Mouse (Mus musculus): ENCODE measurements around the gene Ptcd1.
"Not testable (repeated sequence)": the region's sequence is repeated elsewhere in the genome, so short reads cannot be mapped to it uniquely, and the experiment has no call there.

The Ptcd1 gene

GRCm38 (mm10) chr5:145138836-145139235, 28.1 kb downstream of the Ptcd1 start:
- H3K27me3 ChIP-seq (ENCODE audit: control insufficient read depth, insufficient read depth, low read length, poor library complexity, severe bottlenecking), result no peaks in the 10 kb centered on the region
- no peak for DNase-seq (ENCODE audit: low read depth, low spot score)
- peaks cover 5% of the 10 kb centered on the region for H3K36me3 ChIP-seq (ENCODE audit: control insufficient read depth, insufficient read depth, low read length, poor library complexity, severe bottlenecking)

GRCm38 (mm10) chr5:145133275-145133674, 33.6 kb downstream of the Ptcd1 start:
- not testable (repeated sequence) for DNase-seq (ENCODE audit: low read depth, low spot score); H3K27me3 ChIP-seq (ENCODE audit: control insufficient read depth, insufficient read depth, low read length, poor library complexity, severe bottlenecking)
- peaks cover 16% of the 10 kb centered on the region for H3K36me3 ChIP-seq (ENCODE audit: control insufficient read depth, insufficient read depth, low read length, poor library complexity, severe bottlenecking)

GRCm38 (mm10) chr5:145130995-145131394, 35.9 kb downstream of the Ptcd1 start:
- no peak for DNase-seq (ENCODE audit: low read depth, low spot score)
- no peaks in the 10 kb centered on the region for H3K27me3 ChIP-seq (ENCODE audit: control insufficient read depth, insufficient read depth, low read length, poor library complexity, severe bottlenecking)
- H3K36me3 ChIP-seq (ENCODE audit: control insufficient read depth, insufficient read depth, low read length, poor library complexity, severe bottlenecking), result peaks cover 26% of the 10 kb centered on the region

- DNase-seq (ENCODE audit: low read depth, low spot score), result no peak
- Histone ChIP-seq H3K27me3 (ENCODE audit: control insufficient read depth, insufficient read depth, low read length, poor library complexity, severe bottlenecking) (no peaks in the 10 kb centered on the region), H3K36me3 (ENCODE audit: control insufficient read depth, insufficient read depth, low read length, poor library complexity, severe bottlenecking) (peaks cover 30% of the 10 kb centered on the region)
These were observed 36.7 kb downstream of the Ptcd1 start for GRCm38 (mm10) chr5:145130191-145130590.

- H3K27me3 ChIP-seq (ENCODE audit: control insufficient read depth, insufficient read depth, low read length, poor library complexity, severe bottlenecking); DNase-seq (ENCODE audit: low read depth, low spot score): not testable (repeated sequence)
- peaks cover 32% of the 10 kb centered on the region for H3K36me3 ChIP-seq (ENCODE audit: control insufficient read depth, insufficient read depth, low read length, poor library complexity, severe bottlenecking)
These were observed 37.1 kb downstream of the Ptcd1 start for GRCm38 (mm10) chr5:145129773-145130172.

GRCm38 (mm10) chr5:145129124-145129523, 37.8 kb downstream of the Ptcd1 start:
- H3K36me3 ChIP-seq (ENCODE audit: control insufficient read depth, insufficient read depth, low read length, poor library complexity, severe bottlenecking), result peaks cover 32% of the 10 kb centered on the region
- no peak for DNase-seq (ENCODE audit: low read depth, low spot score)

GRCm38 (mm10) chr5:145126580-145126979, 40.3 kb downstream of the Ptcd1 start:
- H3K27me3 ChIP-seq (ENCODE audit: control insufficient read depth, insufficient read depth, low read length, poor library complexity, severe bottlenecking), result no peaks in the 10 kb centered on the region
- DNase-seq (ENCODE audit: low read depth, low spot score), result no peak
- peaks cover 31% of the 10 kb centered on the region for H3K36me3 ChIP-seq (ENCODE audit: control insufficient read depth, insufficient read depth, low read length, poor library complexity, severe bottlenecking)

More at GRCm38 (mm10) chr5:145129124-145129523, 37.8 kb downstream of the Ptcd1 start:
- no peaks in the 10 kb centered on the region for H3K27me3 ChIP-seq (ENCODE audit: control insufficient read depth, insufficient read depth, low read length, poor library complexity, severe bottlenecking)

- peaks cover 22% of the 10 kb centered on the region for H3K36me3 ChIP-seq (ENCODE audit: control insufficient read depth, insufficient read depth, low read length, poor library complexity, severe bottlenecking)
- DNase-seq (ENCODE audit: low read depth, low spot score), result no peak
- no peaks in the 10 kb centered on the region for H3K27me3 ChIP-seq (ENCODE audit: control insufficient read depth, insufficient read depth, low read length, poor library complexity, severe bottlenecking)
These were observed 43.5 kb downstream of the Ptcd1 start for GRCm38 (mm10) chr5:145123396-145123795.

- no peaks in the 10 kb centered on the region for H3K27me3 ChIP-seq (ENCODE audit: control insufficient read depth, insufficient read depth, low read length, poor library complexity, severe bottlenecking)
- H3K36me3 ChIP-seq (ENCODE audit: control insufficient read depth, insufficient read depth, low read length, poor library complexity, severe bottlenecking), result peaks cover 12% of the 10 kb centered on the region
- DNase-seq (ENCODE audit: low read depth, low spot score), result no peak
These were observed 46.0 kb downstream of the Ptcd1 start for GRCm38 (mm10) chr5:145120921-145121320.

GRCm38 (mm10) chr5:145119385-145119784, 47.5 kb downstream of the Ptcd1 start:
- DNase-seq (ENCODE audit: low read depth, low spot score), result peak; percentile 67
- no peaks in the 10 kb centered on the region for H3K27me3 ChIP-seq (ENCODE audit: control insufficient read depth, insufficient read depth, low read length, poor library complexity, severe bottlenecking)
- H3K36me3 ChIP-seq (ENCODE audit: control insufficient read depth, insufficient read depth, low read length, poor library complexity, severe bottlenecking), result peaks cover 7% of the 10 kb centered on the region

GRCm38 (mm10) chr5:145118461-145118860, 48.4 kb downstream of the Ptcd1 start:
- no peak for DNase-seq (ENCODE audit: low read depth, low spot score)
- H3K27me3 ChIP-seq (ENCODE audit: control insufficient read depth, insufficient read depth, low read length, poor library complexity, severe bottlenecking), result no peaks in the 10 kb centered on the region
- H3K36me3 ChIP-seq (ENCODE audit: control insufficient read depth, insufficient read depth, low read length, poor library complexity, severe bottlenecking), result peaks cover 5% of the 10 kb centered on the region

GRCm38 (mm10) chr5:145118005-145118404, 48.9 kb downstream of the Ptcd1 start:
- no peaks in the 10 kb centered on the region for H3K27me3 ChIP-seq (ENCODE audit: control insufficient read depth, insufficient read depth, low read length, poor library complexity, severe bottlenecking)
- DNase-seq (ENCODE audit: low read depth, low spot score), result no peak

GRCm38 (mm10) chr5:145116916-145117315, 50.0 kb downstream of the Ptcd1 start:
- Histone ChIP-seq H3K27me3 (ENCODE audit: control insufficient read depth, insufficient read depth, low read length, poor library complexity, severe bottlenecking) (no peaks in the 10 kb centered on the region), H3K36me3 (ENCODE audit: control insufficient read depth, insufficient read depth, low read length, poor library complexity, severe bottlenecking) (peaks cover 2% of the 10 kb centered on the region; the same call in 1 of the 2 replicates)
- peak; percentile 66 for DNase-seq (ENCODE audit: low read depth, low spot score)

More at GRCm38 (mm10) chr5:145118005-145118404, 48.9 kb downstream of the Ptcd1 start:
- H3K36me3 ChIP-seq (ENCODE audit: control insufficient read depth, insufficient read depth, low read length, poor library complexity, severe bottlenecking), result peaks cover 2% of the 10 kb centered on the region; the same call in 1 of the 2 replicates

GRCm38 (mm10) chr5:145116316-145116715, 50.6 kb downstream of the Ptcd1 start:
- DNase-seq (ENCODE audit: low read depth, low spot score), result peak; percentile 70
- Histone ChIP-seq H3K36me3 (ENCODE audit: control insufficient read depth, insufficient read depth, low read length, poor library complexity, severe bottlenecking) (no peaks in the 10 kb centered on the region), H3K27me3 (ENCODE audit: control insufficient read depth, insufficient read depth, low read length, poor library complexity, severe bottlenecking) (no peaks in the 10 kb centered on the region)

GRCm38 (mm10) chr5:145115736-145116135, 51.2 kb downstream of the Ptcd1 start:
- Histone ChIP-seq H3K36me3 (ENCODE audit: control insufficient read depth, insufficient read depth, low read length, poor library complexity, severe bottlenecking) (no peaks in the 10 kb centered on the region), H3K27me3 (ENCODE audit: control insufficient read depth, insufficient read depth, low read length, poor library complexity, severe bottlenecking) (no peaks in the 10 kb centered on the region)
- no peak for DNase-seq (ENCODE audit: low read depth, low spot score)

Data from splenic B cell, adult 2 months (primary cell).